Mouse (Mus musculus) bone marrow macrophage, adult 2 months (primary cell): ENCODE measurements around the gene Ttc23.

Experiments used
- CTCF ChIP-seq: IDR thresholded peaks from 2 replicates; pipeline ENCODE4 v1.5.1; 2012; ENCODE audit warnings: low read depth, mild to moderate bottlenecking, low read length, moderate library complexity
- POLR2A ChIP-seq: IDR thresholded peaks from 2 replicates; pipeline ENCODE4 v1.6.1; 2012; ENCODE audit warnings: mild to moderate bottlenecking, low read depth, low read length, borderline replicate concordance

GRCm38 (mm10) chr7:67647277-67647676 lies at the start of gene Ttc23:
- TF ChIP-seq CTCF (no peak), POLR2A (no peak)
